Mouse (Mus musculus) midbrain, embryonic 16.5 days (tissue): Measurements from ENCODE around the gene Tmem238. TPM values are rescaled to one million over a fixed set of nuclear protein-coding genes. Genes with fewer than 3 reads are reported as not detected.

ENCODE experiments used
- ATAC-seq: fragments of 200-750 bp; cut with Nextera tagmentation; 2 replicates; pipeline ENCODE4 v1.8.0; 2017; ENCODE audit warnings: moderate TSS enrichment
- H3K27ac ChIP-seq: fragments of 300-500 bp; sonication (generic); 2 replicates; pipeline ENCODE4 v1.5.1; 2014; ENCODE audit warnings: mild to moderate bottlenecking, low read length, mixed read lengths
- H3K27me3 ChIP-seq: fragments of 300-500 bp; sonication (generic); 2 replicates; pipeline ENCODE4 v1.6.1; 2014; ENCODE audit warnings: low read depth, low read length, mixed read lengths; ENCODE audit not compliant: control insufficient read depth, insufficient read depth
- H3K36me3 ChIP-seq: fragments of 300-500 bp; sonication (generic); 2 replicates; pipeline ENCODE4 v1.6.1; 2014; ENCODE audit warnings: mild to moderate bottlenecking, low read length, moderate library complexity, mixed read lengths; ENCODE audit not compliant: control insufficient read depth, insufficient read depth
- H3K4me1 ChIP-seq: fragments of 300-500 bp; sonication (generic); 2 replicates; pipeline ENCODE4 v1.6.1; 2014; ENCODE audit warnings: mild to moderate bottlenecking, low read length, mixed read lengths; ENCODE audit not compliant: control insufficient read depth, insufficient read depth
- H3K4me2 ChIP-seq: fragments of 300-500 bp; sonication (generic); 2 replicates; pipeline ENCODE4 v1.6.1; 2014; ENCODE audit warnings: mild to moderate bottlenecking, low read length, mixed read lengths
- H3K4me3 ChIP-seq: fragments of 300-500 bp; sonication (generic); 2 replicates; pipeline ENCODE4 v1.5.1; 2014; ENCODE audit warnings: low read depth, mild to moderate bottlenecking, low read length, moderate library complexity, mixed read lengths
- H3K9ac ChIP-seq: fragments of 300-500 bp; sonication (generic); 2 replicates; pipeline ENCODE4 v1.6.1; 2014; ENCODE audit warnings: low read depth, low read length, mixed read lengths
- H3K9me3 ChIP-seq: fragments of 300-500 bp; sonication (generic); replicated peaks from 2 replicates; pipeline ENCODE4 v1.6.1; 2014; ENCODE audit warnings: mild to moderate bottlenecking, low read length, mixed read lengths; ENCODE audit not compliant: control insufficient read depth, poor library complexity, severe bottlenecking
- WGBS: fragments of 180-500 bp; shearing (Covaris S2); extraction: QIAGEN DNeasy Blood & Tissue Kit; methylation state at CpG from one replicate; pipeline ENCODE4 v1.1.7; 2014; 5-methylcytosine and 5-hydroxymethylcytosine counted together
- polyA plus RNA-seq: library from polyadenylated mRNA; unstranded; fragments of >200 nt; fragmentation: Nextera tagmentation; extraction: Ambion mirVana; gene quantifications from 2 replicates; pipeline ENCODE4 v1.2.1, GENCODE M21; 2015

Gene Tmem238
- polyA plus RNA-seq, 1 experiment from 2014 or later, result 6.5 TPM

DNA sequence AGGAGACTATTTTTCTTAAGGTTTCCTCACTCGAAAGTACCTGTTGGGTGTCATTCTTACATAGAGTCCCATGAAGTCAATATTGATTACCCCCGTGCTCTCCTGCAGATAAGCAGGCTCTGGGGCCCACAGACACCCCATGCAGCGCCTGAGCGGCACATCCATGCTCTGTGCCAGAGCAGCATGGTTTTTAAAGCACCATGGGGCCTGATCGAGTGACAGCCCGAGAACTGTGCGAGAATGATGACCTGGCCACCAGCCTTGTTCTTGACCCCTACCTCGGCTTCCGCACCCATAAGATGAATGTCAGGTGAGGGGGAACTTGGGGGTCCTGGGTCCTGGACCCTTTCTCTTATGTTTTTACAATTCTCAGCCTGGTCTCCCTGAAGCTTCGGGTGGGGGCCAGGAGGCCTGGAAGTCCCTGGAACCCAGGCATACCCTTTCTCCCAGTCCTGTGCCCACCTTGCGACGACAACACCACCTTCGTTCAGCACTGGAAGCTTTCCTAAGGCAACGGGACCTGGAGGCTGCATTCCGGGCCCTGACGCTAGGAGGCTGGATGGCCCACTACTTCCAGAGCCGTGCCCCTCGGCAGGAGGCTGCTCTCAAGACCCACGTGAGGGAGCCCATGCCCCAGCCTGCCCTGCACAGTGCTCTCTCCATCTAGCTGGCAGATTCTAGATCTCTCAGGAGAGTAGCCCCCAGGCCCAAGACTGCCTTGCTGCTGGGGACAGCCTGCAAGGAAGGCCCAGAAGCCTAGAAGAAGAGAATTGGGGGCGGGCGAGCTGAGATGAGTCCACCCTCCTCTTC, 47.6 kb downstream of the Tmem238 start:
- 74% methylated on average over 21 of the region's 21 CpGs for WGBS
- Histone ChIP-seq H3K9ac (peak overlapping the region; percentile 47), H3K4me3 (no peak overlapping the region; the same call in 1 of the 2 replicates), H3K27ac (peak overlapping the region; percentile 94), H3K9me3 (no peaks in the 10 kb centered on the region), H3K27me3 (no peaks in the 10 kb centered on the region), H3K36me3 (peaks cover 7% of the 10 kb centered on the region), H3K4me1 (peaks cover 26% of the 10 kb centered on the region), H3K4me2 (peak overlapping the region; percentile 71)
- ATAC-seq, result no peak

DNA sequence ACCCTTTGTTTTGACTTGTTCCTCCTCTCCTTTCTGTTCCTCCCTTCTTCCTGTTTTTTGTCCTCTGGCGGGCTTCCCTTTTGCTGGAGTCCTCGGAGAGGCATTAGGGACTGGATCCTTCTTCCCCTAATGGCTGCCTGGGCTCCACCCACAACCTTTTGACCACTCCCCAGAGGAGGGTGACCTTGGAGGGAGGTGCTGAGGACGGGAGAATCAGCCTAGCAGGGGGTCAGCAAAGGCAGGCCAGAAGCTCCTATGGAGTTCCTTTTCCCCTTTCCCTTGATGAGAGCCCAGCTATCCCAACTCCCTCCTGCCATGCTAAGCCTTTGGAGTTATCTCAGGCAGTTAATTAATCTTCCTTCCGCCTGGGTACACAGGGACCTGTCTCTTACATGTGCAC, 48.3 kb downstream of the Tmem238 start:
- Histone ChIP-seq H3K4me3 (peak overlapping the region; percentile 59), H3K9me3 (no peaks in the 10 kb centered on the region), H3K36me3 (peaks cover 3% of the 10 kb centered on the region), H3K4me2 (peak overlapping the region; percentile 71), H3K27ac (peak overlapping the region; percentile 94), H3K4me1 (peaks cover 26% of the 10 kb centered on the region), H3K9ac (peak overlapping the region; percentile 83), H3K27me3 (no peaks in the 10 kb centered on the region)
- 4% methylated on average over 4 of the region's 4 CpGs for WGBS
- ATAC-seq, result no peak

DNA sequence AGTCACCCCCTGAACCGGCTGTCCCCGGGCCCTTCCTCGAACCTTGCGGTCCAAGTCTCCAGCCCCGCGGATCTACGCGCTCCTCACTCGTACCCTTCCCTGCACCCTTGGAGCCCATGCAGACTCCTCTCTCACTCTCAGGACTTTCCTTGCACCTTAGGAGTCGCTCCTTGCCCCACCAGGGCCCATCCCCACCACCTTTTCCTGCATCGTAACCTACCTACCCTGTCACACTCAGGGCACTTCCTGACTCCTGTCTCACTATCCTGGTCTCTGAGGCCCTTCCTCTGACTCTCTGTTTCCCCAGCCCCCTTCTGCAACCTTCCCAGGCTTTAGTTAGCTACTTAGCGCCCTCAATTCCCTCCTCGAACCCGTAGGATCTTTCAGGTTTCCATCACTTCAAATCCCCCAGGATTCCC, 49.1 kb downstream of the Tmem238 start:
- peak overlapping the region; percentile 71 for H3K4me2 ChIP-seq
- peak; percentile 47 for ATAC-seq
- peak overlapping the region; percentile 83 for H3K9ac ChIP-seq
- no peaks in the 10 kb centered on the region for H3K36me3 ChIP-seq
- WGBS, result 0% methylated on average over 14 of the region's 14 CpGs
- H3K4me3 ChIP-seq, result peak overlapping the region; percentile 59
- H3K9me3 ChIP-seq, result no peaks in the 10 kb centered on the region
- H3K27me3 ChIP-seq, result no peaks in the 10 kb centered on the region
- H3K27ac ChIP-seq, result peak overlapping the region; percentile 94
- H3K4me1 ChIP-seq, result peaks cover 26% of the 10 kb centered on the region

GRCm38 (mm10) chr7:4739544-4740275, 49.7 kb downstream of the Tmem238 start, which contains the start of gene Kmt5c:
TSS of gene Kmt5c (plus strand) at chr7:4740115.
- WGBS, result 0% methylated on average over 40 of the region's 44 CpGs
- Histone ChIP-seq H3K27me3 (no peaks in the 10 kb centered on the region), H3K4me1 (peaks cover 26% of the 10 kb centered on the region), H3K4me2 (peak within 1 kb of the TSS; percentile 71), H3K4me3 (peak within 1 kb of the TSS; percentile 59), H3K9ac (peak within 1 kb of the TSS; percentile 83), H3K9me3 (no peaks in the 10 kb centered on the region), H3K36me3 (no peaks in the 10 kb centered on the region), H3K27ac (peak within 1 kb of the TSS; percentile 94)
- peak; percentile 98 for ATAC-seq

DNA sequence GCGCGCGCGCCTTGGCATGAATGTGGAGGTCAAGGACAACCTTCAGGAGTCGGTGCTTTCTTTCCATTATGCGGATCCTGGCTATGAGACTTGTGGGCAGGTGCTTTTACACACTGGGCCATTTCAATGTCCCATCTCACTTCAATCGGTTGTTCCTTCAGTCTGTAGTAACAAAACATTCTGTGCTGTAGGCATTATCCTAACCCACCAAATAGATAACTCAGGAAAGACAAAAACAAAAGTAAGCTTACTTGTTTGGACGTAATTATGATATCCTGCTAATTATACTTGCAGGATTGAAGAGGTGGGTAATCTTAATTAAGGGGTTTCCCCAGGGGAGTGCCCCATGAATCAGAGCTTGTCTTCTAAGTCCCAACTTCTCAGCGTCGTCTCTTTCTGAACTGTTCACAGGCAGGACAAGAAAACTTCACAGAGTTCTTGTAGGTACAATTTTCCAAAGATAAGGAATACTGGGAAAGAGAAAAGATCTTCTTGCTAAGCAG, 50.4 kb downstream of the Tmem238 start:
- Histone ChIP-seq H3K27ac (peak overlapping the region; percentile 78), H3K9me3 (no peaks in the 10 kb centered on the region), H3K4me3 (peak overlapping the region; percentile 35), H3K4me2 (peak overlapping the region; percentile 54), H3K4me1 (peaks cover 26% of the 10 kb centered on the region), H3K9ac (peak overlapping the region; percentile 28; the same call in 1 of the 2 replicates), H3K36me3 (no peaks in the 10 kb centered on the region), H3K27me3 (no peaks in the 10 kb centered on the region)
- no peak for ATAC-seq
- 41% methylated on average over 10 of the region's 10 CpGs for WGBS

Other genes with a start within 250 kb of the Tmem238 start
- 185 and 186 TPM in 2 replicates for gene Syt5, start 242.1 kb downstream of the Tmem238 start, polyA plus RNA-seq
- gene Ptprh, start 185.6 kb downstream of the Tmem238 start, polyA plus RNA-seq, result 0.68 and 1.4 TPM in 2 replicates
- 2.1 and 2.4 TPM in 2 replicates for gene Tmem86b, start 158.2 kb downstream of the Tmem238 start, polyA plus RNA-seq
- 5.6 and 6.8 TPM in 2 replicates for gene Ppp6r1, start 130.6 kb downstream of the Tmem238 start, polyA plus RNA-seq
- gene Hspbp1, start 104.6 kb downstream of the Tmem238 start, polyA plus RNA-seq, result 169 and 181 TPM in 2 replicates
- gene Brsk1, start 99.1 kb downstream of the Tmem238 start, polyA plus RNA-seq, result 7.5 and 7.8 TPM in 2 replicates
- 0.25 TPM in 1 of 2 replicates, not detected in the other for gene Tmem150b, start 64.4 kb downstream of the Tmem238 start, polyA plus RNA-seq
- gene Kmt5c, start 49.5 kb downstream of the Tmem238 start, polyA plus RNA-seq, result 58.5 and 61.1 TPM in 2 replicates
- gene Cox6b2, start 36.6 kb downstream of the Tmem238 start, polyA plus RNA-seq, result 19.3 and 21.3 TPM in 2 replicates
- gene Fam71e2, start 18.4 kb downstream of the Tmem238 start, polyA plus RNA-seq, result not detected in 2 replicates
- 1.3 TPM in 2 replicates for gene Il11, start 6.8 kb downstream of the Tmem238 start, polyA plus RNA-seq
- gene Tmem190, start 6.7 kb downstream of the Tmem238 start, polyA plus RNA-seq, result 0.48 and 0.73 TPM in 2 replicates
- gene Rpl28, start 3.2 kb upstream of the Tmem238 start, polyA plus RNA-seq, result 201 and 213 TPM in 2 replicates
- 226 and 253 TPM in 2 replicates for gene Ube2s, start 22.9 kb upstream of the Tmem238 start, polyA plus RNA-seq
- 14.0 and 14.6 TPM in 2 replicates for gene Shisa7, start 55.0 kb upstream of the Tmem238 start, polyA plus RNA-seq
- 3.6 and 5.0 TPM in 2 replicates for gene Isoc2b, start 80.6 kb upstream of the Tmem238 start, polyA plus RNA-seq
- gene Isoc2a, start 87.5 kb upstream of the Tmem238 start, polyA plus RNA-seq, result 0.46 and 0.57 TPM in 2 replicates
- gene Gm36210, start 116.9 kb upstream of the Tmem238 start, polyA plus RNA-seq, result 0.32 and 0.38 TPM in 2 replicates
- gene Zfp628, start 125.6 kb upstream of the Tmem238 start, polyA plus RNA-seq, result 3.1 and 3.6 TPM in 2 replicates
- gene Nat14, start 132.4 kb upstream of the Tmem238 start, polyA plus RNA-seq, result 48.2 and 49.4 TPM in 2 replicates
- gene Ssc5d, start 136.1 kb upstream of the Tmem238 start, polyA plus RNA-seq, result 0.72 and 0.85 TPM in 2 replicates
- 0.18 TPM in 1 of 2 replicates, not detected in the other for gene Sbk2, start 174.8 kb upstream of the Tmem238 start, polyA plus RNA-seq
- 0.60 and 0.93 TPM in 2 replicates for gene Sbk3, start 181.5 kb upstream of the Tmem238 start, polyA plus RNA-seq
- 56.3 and 69.2 TPM in 2 replicates for gene Zfp579, start 206.5 kb upstream of the Tmem238 start, polyA plus RNA-seq
- gene Zfp524, start 224.8 kb upstream of the Tmem238 start, polyA plus RNA-seq, result 6.7 and 7.9 TPM in 2 replicates
- 30.7 and 35.5 TPM in 2 replicates for gene Fiz1, start 225.0 kb upstream of the Tmem238 start, polyA plus RNA-seq
- gene Gm44973, start 225.8 kb upstream of the Tmem238 start, polyA plus RNA-seq, result 0.41 and 1.0 TPM in 2 replicates
- 6.6 and 7.2 TPM in 2 replicates for gene Zfp865, start 230.7 kb upstream of the Tmem238 start, polyA plus RNA-seq
- gene Ccdc106, start 230.9 kb upstream of the Tmem238 start, polyA plus RNA-seq, result 70.0 and 73.1 TPM in 2 replicates
- not detected in 2 replicates for gene 4632433K11Rik, start 244.5 kb upstream of the Tmem238 start, polyA plus RNA-seq
- 10.5 and 10.8 TPM in 2 replicates for gene Zfp784, start 248.8 kb upstream of the Tmem238 start, polyA plus RNA-seq